Mouse (Mus musculus) retina, embryonic 14.5 days (tissue): ENCODE data around the gene Mpig6b.

Experiments used
- DNase-seq: peaks from one replicate; pipeline ENCODE4 v3.0.0-alpha.2; 2015; ENCODE audit warnings: low spot score

The Mpig6b gene

DNA sequence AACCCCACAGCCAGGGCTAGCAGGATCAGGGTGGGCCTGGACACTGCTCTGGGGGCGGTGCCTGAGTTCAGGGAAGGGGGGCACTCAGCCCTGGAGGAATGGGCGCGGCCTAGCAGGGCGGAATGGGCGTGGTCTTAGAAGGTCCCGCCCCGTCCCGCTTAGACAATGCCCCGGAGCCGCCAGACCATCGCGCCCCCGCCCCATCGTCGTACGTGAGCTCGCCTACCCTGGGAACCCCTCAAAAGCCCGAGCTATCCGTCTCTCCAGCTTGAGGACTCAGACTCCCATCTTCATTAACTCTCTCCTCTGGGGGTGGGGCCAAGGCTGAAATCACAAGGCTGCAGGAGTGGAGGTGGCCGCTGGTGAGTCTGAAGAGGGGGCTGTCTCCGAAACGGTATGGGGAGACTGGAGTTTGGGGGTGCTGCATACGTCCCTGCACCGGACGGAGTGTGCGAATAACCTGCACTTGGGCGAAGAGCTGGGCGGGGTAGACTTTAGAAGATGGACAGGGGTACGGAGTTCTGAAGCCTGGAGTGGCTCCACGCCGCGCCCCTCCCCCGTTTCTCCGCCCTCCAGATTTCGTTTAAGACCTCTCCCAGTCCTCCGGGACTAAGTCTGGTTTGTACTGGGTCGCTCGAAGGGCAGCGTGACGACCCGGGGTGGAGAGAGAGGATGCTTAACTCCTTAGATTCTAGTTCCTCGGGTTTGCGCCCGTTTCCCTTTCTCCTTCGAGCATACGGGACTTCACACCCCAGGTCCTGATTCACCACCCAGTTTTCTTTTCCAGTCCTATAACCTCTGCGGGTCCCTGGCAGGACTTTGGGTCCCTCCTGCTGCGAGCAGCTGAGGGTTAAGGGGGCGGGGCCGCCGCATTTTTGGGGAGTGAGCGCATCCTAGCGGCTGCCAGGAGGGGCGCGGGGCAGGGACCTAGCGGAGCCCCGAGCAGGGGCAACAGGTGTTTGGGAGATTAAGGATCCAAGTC, 6.8 kb downstream of the Mpig6b start, which contains the start of gene Ddah2:
Gene Ddah2, plus strand, starts transcription at position 125 of the 982 bp plus-strand sequence.
- DNase-seq: peak; percentile 99

DNA sequence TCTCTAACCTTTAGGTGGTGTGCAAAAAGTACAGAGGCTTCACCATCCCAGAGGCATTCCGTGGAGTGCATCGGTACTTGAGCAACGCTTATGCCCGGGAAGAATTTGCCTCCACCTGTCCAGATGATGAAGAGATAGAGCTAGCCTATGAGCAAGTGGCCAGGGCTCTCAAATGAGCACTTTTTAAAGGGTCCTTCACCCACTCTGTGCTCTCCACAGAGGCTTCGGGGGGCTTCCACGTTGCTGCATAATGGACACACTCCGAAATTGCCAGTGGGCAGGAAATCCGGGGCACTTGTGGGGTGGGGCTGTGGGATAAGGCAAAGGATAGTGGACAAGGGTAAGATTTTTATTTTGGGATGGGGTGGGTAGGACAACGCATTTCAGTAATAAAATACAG, 7.7 kb downstream of the Mpig6b start:
- DNase-seq: no peak

- no peak for DNase-seq
These were observed 8.9 kb downstream of the Mpig6b start for GRCm38 (mm10) chr17:35057090-35057489.

DNA sequence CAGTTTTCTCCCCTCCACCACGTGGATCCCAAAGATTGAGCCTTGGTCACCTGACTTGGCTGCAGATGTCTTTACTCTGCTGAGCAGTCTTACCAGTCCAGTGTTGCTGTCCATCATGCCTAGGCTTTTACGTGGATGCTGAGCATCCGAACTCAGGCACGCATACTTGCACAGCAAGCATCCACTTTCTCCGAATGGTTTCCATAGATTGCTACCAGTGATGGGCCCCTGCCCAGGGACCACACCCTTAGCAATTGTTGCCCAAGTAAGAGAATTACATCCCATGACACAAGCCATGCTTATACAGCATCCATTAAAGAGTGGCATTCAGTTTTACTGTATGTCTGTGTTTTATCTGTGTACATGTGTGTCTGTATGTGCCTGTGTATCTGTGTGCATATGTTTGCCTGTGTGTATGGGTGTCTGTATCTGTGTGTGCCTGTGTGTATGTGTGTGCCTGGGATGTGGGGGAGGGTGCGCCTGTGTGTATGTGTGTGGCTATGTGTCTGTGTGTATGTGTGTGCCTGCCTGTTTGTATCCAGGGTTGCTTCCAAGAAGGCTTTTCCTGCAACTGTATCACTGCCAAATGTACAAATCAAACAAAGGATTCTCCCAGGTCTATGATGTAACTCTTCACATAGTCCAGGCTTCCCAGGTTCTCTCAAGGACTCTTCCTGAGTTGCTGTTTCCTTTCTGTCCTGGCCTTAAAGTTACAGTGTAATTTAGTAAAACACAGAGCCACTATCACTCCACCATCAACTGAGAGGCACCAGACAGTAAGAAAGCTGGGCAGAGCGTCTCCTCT, 10.1 kb downstream of the Mpig6b start:
- DNase-seq: no peak

DNA sequence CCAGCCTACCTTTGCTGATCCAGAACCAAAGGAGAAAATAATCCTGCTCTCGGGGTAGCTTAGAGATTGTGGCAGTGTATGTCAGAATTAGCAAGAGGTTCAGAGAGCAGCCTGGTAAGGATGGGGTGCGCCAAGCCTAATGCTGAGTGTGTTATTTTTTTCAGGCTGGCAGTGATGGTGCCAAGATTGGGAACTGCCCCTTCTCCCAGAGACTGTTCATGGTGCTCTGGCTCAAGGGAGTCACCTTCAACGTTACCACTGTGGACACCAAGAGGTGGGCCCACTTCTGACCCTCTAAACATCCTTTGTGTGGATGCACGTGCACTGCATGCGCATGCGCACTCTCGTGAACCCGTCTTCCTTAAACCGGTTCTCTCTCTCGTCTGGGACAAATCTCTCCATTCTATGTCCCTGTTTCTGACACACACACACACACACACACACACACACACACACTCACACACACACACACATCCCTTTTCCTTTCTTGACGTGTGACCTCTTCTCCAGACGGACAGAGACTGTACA, 13.6 kb downstream of the Mpig6b start:
- no peak for DNase-seq

DNA sequence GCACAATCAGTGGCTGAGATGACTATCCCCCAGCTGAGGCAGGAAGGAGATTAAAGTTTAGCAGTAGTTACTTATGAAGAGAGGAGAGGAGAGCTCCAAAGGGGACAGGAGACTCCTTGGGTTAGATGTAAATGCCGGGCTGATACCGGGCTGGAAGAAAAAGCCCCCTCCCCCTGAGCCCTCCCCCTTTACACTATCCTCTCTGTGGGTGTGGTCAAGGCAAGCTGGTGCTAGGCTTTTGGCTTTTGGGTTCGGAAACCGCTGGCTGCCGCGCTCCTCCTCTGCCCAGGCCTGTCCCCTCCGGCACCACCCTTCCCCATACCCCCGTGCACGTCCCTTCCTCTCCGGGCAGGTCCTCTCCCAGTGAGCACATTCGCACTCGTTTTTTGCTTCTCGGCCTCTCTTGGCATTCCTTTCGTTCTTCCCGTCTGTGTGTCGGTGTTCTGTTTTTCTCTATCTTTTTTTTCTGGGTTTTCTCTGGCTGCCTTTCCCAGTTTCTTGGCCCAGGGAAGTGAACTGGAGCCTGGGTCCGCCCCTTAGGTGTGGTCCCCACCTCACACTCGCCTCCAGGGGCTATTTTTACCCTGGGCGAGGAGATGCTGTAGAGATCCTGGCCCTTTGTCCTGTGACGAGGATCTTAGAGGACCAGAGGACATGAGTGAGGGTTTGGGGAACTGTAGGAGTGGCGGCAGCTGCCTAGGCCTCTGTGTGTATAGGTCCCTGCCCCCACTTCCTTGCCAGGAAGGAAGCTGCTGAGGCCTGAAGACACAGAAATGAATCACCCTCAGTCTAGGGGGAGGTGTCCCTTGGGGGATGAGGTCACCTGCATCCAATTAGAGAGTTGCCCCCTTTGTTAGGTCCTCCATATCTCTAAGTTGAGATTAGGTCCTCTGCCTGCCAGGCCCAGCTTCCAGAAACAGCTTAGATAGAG, 14.6 kb downstream of the Mpig6b start:
- peak; percentile 77 for DNase-seq

DNA sequence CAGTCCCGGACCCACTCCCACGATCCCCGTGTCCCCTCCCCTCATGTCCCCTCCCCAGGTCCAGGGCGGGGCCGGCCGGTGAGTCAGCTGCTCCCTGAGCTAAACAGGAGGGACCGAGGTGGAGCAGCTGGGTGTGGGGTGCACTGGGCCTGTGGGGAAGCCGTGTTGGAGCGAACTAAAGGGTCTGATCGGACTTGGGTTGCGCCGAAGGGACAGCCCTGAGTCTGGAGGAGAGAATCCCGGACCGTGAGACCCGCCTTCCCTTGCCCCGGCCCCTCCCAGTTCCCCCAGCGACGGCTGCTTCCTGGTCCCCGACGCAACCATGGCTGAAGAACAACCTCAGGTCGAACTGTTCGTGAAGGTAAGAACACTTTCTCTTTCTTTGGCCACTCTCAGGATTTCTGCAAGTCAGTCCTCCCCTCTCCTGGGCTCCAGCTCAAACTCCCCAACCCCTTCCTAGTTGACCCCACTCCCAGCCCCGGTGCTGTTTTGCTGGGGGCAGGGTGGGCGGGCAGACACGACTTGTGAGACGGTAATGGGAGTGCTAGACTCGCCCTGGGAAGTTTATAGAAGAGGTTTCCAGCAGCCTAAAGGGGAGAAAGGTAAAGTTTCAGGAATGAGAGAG, 15.7 kb downstream of the Mpig6b start:
- DNase-seq: peak; percentile 68

- peak; percentile 92 for DNase-seq
These were observed 16.4 kb downstream of the Mpig6b start, which contains the start of gene Clic1 for GRCm38 (mm10) chr17:35049561-35050016. TSS of gene Clic1 (plus strand) at chr17:35049966.

GRCm38 (mm10) chr17:35048932-35049440, 17.0 kb downstream of the Mpig6b start:
- DNase-seq: no peak

DNA sequence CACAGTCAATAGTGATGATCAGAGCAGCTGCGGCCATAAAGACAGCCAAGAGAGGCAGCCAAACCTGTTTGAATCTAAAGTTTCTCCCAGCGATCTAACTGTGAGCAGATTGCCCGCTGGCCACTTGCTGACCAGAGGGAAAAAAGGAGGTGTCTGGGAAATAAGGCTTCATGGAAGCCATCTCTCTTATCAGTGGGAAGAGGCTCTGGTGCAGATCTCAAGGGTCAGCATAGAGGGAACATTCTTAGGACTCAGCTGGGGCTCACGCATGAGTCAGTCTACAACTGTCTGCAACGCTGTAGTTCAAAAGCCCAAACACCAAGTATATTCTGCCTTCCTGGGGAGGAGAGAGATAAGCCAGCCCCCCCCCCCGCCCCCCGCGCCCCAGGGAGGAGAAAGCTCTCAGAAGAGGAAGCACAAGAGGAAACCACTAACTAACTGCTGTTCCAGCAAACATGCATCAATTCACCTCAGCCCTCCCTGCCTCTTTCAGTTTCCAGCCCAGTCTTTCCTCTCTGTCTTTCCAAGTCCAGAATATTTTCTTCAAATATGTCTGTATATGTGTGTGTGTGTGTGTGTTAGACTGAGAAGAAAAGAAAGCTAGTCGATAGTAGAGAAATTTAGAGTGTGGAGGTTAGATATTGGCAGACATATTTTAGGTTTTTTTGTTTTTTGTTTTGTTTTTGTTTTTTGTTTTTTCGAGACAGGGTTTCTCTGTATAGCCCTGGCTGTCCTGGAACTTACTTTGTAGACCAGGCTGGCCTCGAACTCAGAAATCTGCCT, 17.6 kb downstream of the Mpig6b start:
- DNase-seq: no peak

DNA sequence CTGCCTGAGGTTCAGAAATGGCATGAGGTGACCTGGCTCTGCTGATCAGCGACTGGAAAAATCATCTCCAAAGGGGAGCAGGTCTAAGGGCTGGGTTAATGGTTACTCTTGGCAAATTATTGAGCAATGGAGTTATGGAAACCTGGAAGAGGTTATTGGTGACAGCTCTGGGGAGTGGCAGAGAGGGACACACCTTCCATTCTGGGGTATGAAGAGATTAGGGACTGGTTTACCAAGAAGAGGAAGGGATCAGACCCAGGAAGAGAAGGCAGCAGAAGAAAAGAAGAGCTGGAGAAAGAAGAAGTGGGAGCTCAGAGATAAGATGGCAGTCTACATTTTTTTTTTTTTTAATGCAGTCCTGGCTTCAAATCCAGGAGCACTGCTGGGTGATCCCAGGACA, 18.3 kb downstream of the Mpig6b start:
- DNase-seq: no peak

GRCm38 (mm10) chr17:35046681-35047455, 19.1 kb downstream of the Mpig6b start, which contains the start of gene Msh5:
TSS of gene Msh5 (minus strand) at chr17:35046745.
- peak; percentile 100 for DNase-seq

DNA sequence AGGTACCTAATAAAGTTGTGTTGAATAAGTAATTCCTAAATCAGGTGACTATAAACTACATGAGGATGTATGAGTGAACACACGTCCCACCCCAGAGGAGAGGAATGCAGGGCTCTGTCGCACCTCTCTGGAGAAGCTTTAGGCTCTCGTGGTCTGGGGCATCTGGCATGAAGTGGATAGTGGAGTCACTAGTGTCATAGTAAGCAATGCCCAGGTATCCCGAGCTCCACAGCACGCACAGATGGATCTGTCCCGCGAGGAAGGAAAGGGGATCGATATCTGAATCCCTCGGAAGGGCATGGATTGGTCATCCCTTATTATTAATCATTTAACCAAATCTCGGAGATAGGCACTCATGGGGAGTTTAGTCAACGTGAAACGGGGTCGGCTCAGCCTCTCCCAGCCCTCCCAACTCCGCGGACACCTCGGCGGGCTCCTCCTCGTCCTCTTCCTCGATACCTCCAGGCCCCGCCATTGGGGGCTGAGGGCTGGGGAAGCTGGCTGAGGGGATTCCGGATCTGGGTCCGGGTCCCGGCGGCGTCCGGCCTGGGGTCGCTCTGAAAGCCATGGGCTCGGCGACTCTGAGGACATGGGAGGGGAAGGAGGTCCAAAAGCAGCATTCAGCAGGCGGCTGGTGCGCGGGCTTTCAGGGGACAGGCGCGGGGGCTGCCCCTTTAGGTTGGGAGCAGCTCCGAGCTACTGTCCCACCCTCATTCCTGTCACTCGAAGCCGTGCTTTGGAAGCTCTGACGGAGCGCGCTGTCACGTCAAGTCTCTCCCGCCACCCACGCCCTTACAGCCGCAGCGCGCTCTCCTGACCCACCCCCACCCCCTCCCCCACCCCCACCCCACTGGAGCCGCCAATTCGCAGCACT, 19.9 kb downstream of the Mpig6b start:
- peak; percentile 9 for DNase-seq

DNA sequence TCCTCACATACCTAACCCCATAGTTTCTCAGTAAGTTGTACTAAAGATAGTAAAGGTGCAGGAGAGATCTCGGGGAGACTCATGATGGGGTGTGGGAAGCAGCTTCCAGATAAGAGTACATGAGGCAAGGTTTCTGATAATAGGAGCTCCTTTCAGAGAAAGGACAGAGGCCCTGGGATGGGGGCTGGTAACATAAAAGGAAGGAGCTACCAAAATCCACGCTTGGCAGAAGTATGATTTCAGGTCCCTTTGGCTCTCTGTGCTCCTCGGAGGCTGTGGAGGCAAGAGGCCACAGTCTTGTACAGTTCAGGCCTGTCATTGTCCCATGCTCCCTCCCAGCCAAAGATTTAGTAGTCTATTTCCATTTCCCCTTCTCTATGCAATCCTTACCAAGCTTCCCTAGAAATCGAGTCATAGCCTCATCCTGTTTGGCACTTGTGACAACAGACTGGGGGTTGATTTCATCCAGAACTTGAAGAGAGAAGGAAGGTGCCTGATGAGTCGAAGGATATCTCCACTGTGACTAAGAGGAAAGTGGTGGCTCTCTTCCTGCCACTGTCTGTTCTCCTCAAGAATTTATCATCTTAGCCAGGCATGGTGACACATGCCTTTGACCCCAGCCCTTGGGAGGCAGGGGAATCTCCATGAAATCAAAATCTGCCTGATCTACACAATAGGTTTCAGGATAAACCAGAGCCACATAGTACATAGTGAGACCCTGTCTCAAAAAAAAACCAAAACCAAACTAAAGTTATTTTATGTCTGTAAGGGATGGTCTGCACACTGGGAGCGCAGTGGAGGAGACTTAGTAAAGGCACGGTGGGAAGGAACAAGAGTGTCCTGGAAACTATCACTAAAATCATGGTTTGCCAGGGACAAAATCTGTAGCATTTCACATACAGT, 20.8 kb downstream of the Mpig6b start:
- DNase-seq: no peak

DNA sequence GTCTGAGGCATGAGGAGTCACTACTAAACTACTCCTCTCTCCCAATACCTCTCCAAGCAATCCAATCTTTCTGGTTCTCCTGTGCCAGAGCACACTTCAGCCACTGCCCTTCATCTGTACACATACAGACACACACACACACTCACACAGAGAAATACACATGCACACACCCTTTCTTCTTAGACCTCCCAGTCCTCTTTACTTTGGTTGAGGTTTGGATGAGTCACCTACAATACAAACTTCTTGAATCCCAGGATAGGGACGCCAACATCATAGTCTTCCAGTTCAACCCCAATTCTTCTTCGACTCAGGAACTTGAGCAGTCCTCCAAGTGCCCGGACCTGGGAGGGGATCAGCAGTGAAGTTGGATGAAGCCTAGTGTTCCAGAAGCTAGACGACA, 22.2 kb downstream of the Mpig6b start:
- no peak for DNase-seq

- DNase-seq: no peak
These were observed 26.7 kb downstream of the Mpig6b start for GRCm38 (mm10) chr17:35039121-35039873.
